Mouse (Mus musculus): ENCODE measurements around the gene Wdfy3. TPM values are rescaled to one million over a fixed set of nuclear protein-coding genes. Genes with fewer than 3 reads are reported as not detected.
"Not testable (repeated sequence)": the region's sequence is repeated elsewhere in the genome, so short reads cannot be mapped to it uniquely, and the experiment has no call there.

The Wdfy3 gene
- polyA plus RNA-seq, 1 experiment from 2014 or later: 29.0 TPM

DNA sequence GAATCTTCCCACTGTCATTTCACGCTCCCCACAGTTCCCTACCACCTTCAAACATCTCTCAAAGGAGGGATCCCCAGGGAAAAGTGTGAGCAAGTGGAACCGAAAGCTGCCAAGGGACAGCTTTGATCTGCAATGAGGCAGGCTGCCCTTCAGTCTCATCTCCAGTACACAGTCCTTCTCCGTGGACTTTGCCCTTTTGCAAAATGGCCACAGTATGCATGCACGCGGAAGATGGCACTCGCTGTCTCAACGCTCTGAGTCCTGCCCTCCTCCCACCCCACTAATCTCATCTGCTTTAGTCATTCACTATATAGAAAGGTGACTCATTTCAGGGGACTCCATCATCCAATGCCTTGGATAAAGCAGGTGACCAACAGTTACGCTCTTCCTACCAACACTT, 223.8 kb downstream of the Wdfy3 start:
- Histone ChIP-seq H3K4me1 (ENCODE audit: control insufficient read depth, insufficient read depth, low read length) (no peaks in the 10 kb centered on the region), H3K36me3 (ENCODE audit: control insufficient read depth, insufficient read depth, low read length) (peaks cover 30% of the 10 kb centered on the region), H3K9me3 (ENCODE audit: control insufficient read depth, low read length) (no peaks in the 10 kb centered on the region), H3K27ac (ENCODE audit: low read depth, low read length) (no peak overlapping the region), H3K4me2 (ENCODE audit: low read depth) (no peak overlapping the region), H3K4me3 (ENCODE audit: low read depth, low read length) (no peak overlapping the region), H3K27me3 (ENCODE audit: control insufficient read depth, insufficient read depth, low read length) (no peaks in the 10 kb centered on the region), H3K9ac (ENCODE audit: low read length) (no peak overlapping the region)
- DNase-seq (ENCODE audit: low spot score) (no peak), ATAC-seq (ENCODE audit: insufficient read depth, low FRiP score, low TSS enrichment) (no peak)
- 95% methylated on average over 8 of the region's 8 CpGs for WGBS

DNA sequence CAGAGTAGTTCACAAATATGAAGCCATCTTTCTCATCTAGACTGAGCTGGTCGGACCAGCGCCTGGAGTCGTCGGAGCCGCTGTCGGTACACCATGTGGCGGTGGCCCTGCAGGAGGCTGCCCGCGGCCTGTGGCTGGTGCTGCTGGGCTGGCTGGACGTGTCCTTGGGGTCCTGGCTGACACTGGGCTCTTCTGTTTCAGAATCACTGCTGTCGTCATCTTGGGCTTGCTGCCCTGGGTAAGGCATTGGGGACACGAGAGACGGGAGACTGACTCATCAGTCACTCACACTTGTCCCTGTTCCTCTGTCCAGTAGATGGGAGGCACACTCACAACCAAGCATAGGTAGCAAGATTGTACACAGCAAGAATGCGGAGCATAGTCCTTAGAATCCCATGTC, 224.7 kb downstream of the Wdfy3 start:
- 93% methylated on average over 14 of the region's 14 CpGs for WGBS
- ATAC-seq (ENCODE audit: insufficient read depth, low FRiP score, low TSS enrichment): no peak
- no peak overlapping the region for H3K27ac ChIP-seq (ENCODE audit: low read depth, low read length)

DNA sequence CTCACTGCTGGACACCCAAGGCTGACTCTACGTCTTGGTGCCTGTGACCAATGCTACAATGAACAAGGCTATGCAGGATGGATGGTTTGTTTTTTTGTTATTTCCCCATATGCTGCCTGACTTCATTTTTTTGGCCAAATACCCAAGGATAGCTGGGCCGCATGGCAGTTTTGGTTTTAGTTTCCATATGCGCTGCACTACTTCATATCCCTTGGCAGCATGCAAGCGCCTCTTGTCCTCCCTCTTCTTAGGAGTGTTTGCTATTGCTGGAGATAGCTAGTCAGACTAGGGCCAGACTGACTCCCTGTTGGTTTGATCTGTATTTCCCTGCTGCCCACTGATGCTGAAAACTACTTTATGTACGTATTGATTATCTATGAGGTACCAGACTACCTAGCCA, 229.2 kb downstream of the Wdfy3 start:
- Histone ChIP-seq H3K27ac (ENCODE audit: low read depth, low read length) (no peak overlapping the region), H3K4me3 (ENCODE audit: low read depth, low read length) (no peak overlapping the region), H3K9ac (ENCODE audit: low read length) (no peak overlapping the region), H3K4me2 (ENCODE audit: low read depth) (no peak overlapping the region), H3K27me3 (ENCODE audit: control insufficient read depth, insufficient read depth, low read length) (no peaks in the 10 kb centered on the region), H3K4me1 (ENCODE audit: control insufficient read depth, insufficient read depth, low read length) (no peaks in the 10 kb centered on the region), H3K9me3 (ENCODE audit: control insufficient read depth, low read length) (no peaks in the 10 kb centered on the region), H3K36me3 (ENCODE audit: control insufficient read depth, insufficient read depth, low read length) (peaks cover 21% of the 10 kb centered on the region)
- 96% methylated on average over 5 of the region's 5 CpGs for WGBS
- ATAC-seq (ENCODE audit: insufficient read depth, low FRiP score, low TSS enrichment): no peak
- DNase-seq (ENCODE audit: low spot score): no peak

More for the DNA sequence above, 224.7 kb downstream of the Wdfy3 start:
- Histone ChIP-seq H3K36me3 (ENCODE audit: control insufficient read depth, insufficient read depth, low read length) (peaks cover 30% of the 10 kb centered on the region), H3K4me1 (ENCODE audit: control insufficient read depth, insufficient read depth, low read length) (no peaks in the 10 kb centered on the region), H3K9ac (ENCODE audit: low read length) (no peak overlapping the region), H3K4me2 (ENCODE audit: low read depth) (no peak overlapping the region), H3K27me3 (ENCODE audit: control insufficient read depth, insufficient read depth, low read length) (no peaks in the 10 kb centered on the region), H3K9me3 (ENCODE audit: control insufficient read depth, low read length) (no peaks in the 10 kb centered on the region), H3K4me3 (ENCODE audit: low read depth, low read length) (no peak overlapping the region)
- DNase-seq (ENCODE audit: low spot score): no peak

DNA sequence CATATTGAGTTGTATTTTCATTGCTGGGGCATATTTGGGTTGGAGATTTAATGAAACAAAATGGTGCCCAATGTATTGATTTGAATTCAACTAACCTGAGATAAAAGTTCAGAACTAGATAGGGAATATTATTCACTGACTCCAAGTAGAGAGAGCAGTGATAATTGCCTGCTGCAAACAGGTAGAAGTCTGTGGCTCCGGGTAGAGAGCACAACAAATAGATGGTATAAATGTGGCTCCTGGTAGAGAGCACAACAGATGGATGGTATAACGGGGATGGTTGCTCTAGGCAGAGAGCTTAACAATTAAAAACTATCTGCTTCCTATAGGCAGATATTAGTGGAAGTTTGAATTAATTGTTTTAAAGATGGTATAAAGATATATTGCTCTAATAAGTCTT, 232.1 kb downstream of the Wdfy3 start:
- H3K9me3 ChIP-seq (ENCODE audit: control insufficient read depth, low read length); H3K27ac ChIP-seq (ENCODE audit: low read depth, low read length): not testable (repeated sequence)

DNA sequence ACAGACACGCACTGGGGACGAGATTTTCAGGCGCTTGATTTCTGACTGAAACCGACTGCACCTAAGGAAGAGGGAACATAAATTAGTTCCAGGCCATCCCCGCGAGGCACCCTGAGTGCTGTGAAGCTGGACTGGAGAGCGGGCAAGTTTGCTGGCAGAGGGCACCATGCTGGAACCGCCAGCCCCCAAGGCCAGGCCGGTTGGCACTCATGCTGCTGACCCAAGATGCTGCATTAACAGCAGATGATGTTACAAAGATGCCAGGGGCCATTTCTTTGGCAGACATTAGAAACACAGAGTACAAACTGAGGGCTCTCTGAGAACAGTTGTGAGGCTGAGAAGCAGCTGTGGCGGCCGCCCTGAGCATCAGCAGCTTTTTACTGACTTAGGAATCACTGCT, 233.5 kb downstream of the Wdfy3 start:
- ATAC-seq (ENCODE audit: insufficient read depth, low FRiP score, low TSS enrichment): no peak
- H3K36me3 ChIP-seq (ENCODE audit: control insufficient read depth, insufficient read depth, low read length): peaks cover 10% of the 10 kb centered on the region
- H3K9ac ChIP-seq (ENCODE audit: low read length): no peak overlapping the region
- no peak overlapping the region for H3K4me2 ChIP-seq (ENCODE audit: low read depth)
- H3K4me1 ChIP-seq (ENCODE audit: control insufficient read depth, insufficient read depth, low read length): no peaks in the 10 kb centered on the region
- no peak overlapping the region for H3K4me3 ChIP-seq (ENCODE audit: low read depth, low read length)
- 92% methylated on average over 11 of the region's 11 CpGs for WGBS
- H3K27ac ChIP-seq (ENCODE audit: low read depth, low read length): no peak overlapping the region
- no peaks in the 10 kb centered on the region for H3K9me3 ChIP-seq (ENCODE audit: control insufficient read depth, low read length)
- no peaks in the 10 kb centered on the region for H3K27me3 ChIP-seq (ENCODE audit: control insufficient read depth, insufficient read depth, low read length)
- no peak for DNase-seq (ENCODE audit: low spot score)

More for the DNA sequence above, 232.1 kb downstream of the Wdfy3 start:
- not testable (repeated sequence) for H3K4me3 ChIP-seq (ENCODE audit: low read depth, low read length); ATAC-seq (ENCODE audit: insufficient read depth, low FRiP score, low TSS enrichment); H3K4me2 ChIP-seq (ENCODE audit: low read depth); H3K4me1 ChIP-seq (ENCODE audit: control insufficient read depth, insufficient read depth, low read length); DNase-seq (ENCODE audit: low spot score); H3K27me3 ChIP-seq (ENCODE audit: control insufficient read depth, insufficient read depth, low read length); H3K9ac ChIP-seq (ENCODE audit: low read length)
- WGBS: 89% methylated on average over 2 of the region's 2 CpGs
- H3K36me3 ChIP-seq (ENCODE audit: control insufficient read depth, insufficient read depth, low read length): peaks cover 17% of the 10 kb centered on the region

DNA sequence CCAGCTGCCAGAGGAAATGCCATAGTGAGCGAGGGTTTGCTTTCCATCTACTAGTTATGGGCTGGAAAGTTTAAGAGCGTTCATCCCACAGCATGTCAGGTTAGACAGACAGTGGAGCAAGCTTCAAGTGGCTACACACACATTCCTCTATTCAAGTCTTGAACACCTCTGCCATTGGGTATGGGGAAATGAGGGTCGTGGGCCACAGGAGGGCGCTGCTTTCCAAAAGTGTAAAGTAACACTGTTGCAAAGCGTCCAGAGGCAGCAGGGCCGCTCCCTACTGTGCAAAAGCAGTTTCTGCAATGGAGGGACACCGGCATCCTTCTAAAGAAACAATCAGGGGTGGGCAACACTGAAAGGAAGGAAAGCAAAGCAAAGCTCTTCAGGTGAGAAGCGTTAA, 235.8 kb downstream of the Wdfy3 start:
- H3K4me2 ChIP-seq (ENCODE audit: low read depth): no peak overlapping the region
- H3K27ac ChIP-seq (ENCODE audit: low read depth, low read length): no peak overlapping the region
- WGBS: 65% methylated on average over 8 of the region's 8 CpGs
- H3K4me3 ChIP-seq (ENCODE audit: low read depth, low read length): no peak overlapping the region
- ATAC-seq (ENCODE audit: insufficient read depth, low FRiP score, low TSS enrichment): no peak
- no peaks in the 10 kb centered on the region for H3K9me3 ChIP-seq (ENCODE audit: control insufficient read depth, low read length)
- DNase-seq (ENCODE audit: low spot score): no peak
- peaks cover 8% of the 10 kb centered on the region; the same call in 1 of the 2 replicates for H3K36me3 ChIP-seq (ENCODE audit: control insufficient read depth, insufficient read depth, low read length)
- no peak overlapping the region for H3K9ac ChIP-seq (ENCODE audit: low read length)
- H3K4me1 ChIP-seq (ENCODE audit: control insufficient read depth, insufficient read depth, low read length): no peaks in the 10 kb centered on the region
- H3K27me3 ChIP-seq (ENCODE audit: control insufficient read depth, insufficient read depth, low read length): no peaks in the 10 kb centered on the region

DNA sequence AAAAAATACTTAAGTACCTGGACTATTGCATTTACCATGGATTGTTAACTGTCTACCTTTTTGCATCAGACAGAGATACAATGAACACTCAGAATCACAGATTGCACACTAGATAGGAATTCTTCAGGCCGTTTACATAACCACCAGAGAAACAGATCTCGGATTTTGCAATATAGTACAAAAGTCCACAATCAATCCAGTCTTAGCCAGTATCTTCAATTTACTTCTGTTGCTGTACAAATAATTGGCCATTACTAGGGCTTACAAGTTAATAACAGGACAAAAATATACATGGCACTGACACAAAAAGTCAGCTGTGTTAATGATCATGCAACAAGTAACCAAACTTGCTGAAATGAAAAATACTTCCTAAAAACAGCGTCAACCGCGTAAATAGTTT, 236.7 kb downstream of the Wdfy3 start:
- no peak overlapping the region for H3K4me3 ChIP-seq (ENCODE audit: low read depth, low read length)
- H3K27me3 ChIP-seq (ENCODE audit: control insufficient read depth, insufficient read depth, low read length): no peaks in the 10 kb centered on the region
- H3K4me1 ChIP-seq (ENCODE audit: control insufficient read depth, insufficient read depth, low read length): no peaks in the 10 kb centered on the region
- no peak overlapping the region for H3K4me2 ChIP-seq (ENCODE audit: low read depth)
- no peak overlapping the region for H3K27ac ChIP-seq (ENCODE audit: low read depth, low read length)
- H3K9ac ChIP-seq (ENCODE audit: low read length): no peak overlapping the region
- DNase-seq (ENCODE audit: low spot score) (no peak), ATAC-seq (ENCODE audit: insufficient read depth, low FRiP score, low TSS enrichment) (no peak)
- H3K9me3 ChIP-seq (ENCODE audit: control insufficient read depth, low read length): no peaks in the 10 kb centered on the region
- 95% methylated on average over 5 of the region's 5 CpGs for WGBS
- peaks cover 8% of the 10 kb centered on the region; the same call in 1 of the 2 replicates for H3K36me3 ChIP-seq (ENCODE audit: control insufficient read depth, insufficient read depth, low read length)

DNA sequence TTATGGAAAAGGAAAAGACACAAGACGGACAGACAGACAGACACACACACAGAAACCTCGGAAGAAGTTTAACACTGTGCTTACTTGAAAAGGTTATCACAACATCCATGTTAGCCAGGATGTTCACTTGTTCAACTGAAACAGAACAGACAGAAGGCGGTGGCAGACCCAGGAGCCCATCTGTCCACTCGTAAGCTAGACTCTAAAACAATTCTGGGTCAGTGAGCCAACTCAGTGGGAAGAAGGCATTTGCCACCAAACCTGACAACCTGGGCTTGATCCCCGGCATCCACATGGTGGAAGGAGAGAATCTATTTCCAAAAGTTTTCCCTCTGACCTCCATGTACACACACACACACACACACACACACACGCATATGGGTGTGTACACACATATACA, 237.7 kb downstream of the Wdfy3 start:
- H3K36me3 ChIP-seq (ENCODE audit: control insufficient read depth, insufficient read depth, low read length): peaks cover 8% of the 10 kb centered on the region; the same call in 1 of the 2 replicates

DNA sequence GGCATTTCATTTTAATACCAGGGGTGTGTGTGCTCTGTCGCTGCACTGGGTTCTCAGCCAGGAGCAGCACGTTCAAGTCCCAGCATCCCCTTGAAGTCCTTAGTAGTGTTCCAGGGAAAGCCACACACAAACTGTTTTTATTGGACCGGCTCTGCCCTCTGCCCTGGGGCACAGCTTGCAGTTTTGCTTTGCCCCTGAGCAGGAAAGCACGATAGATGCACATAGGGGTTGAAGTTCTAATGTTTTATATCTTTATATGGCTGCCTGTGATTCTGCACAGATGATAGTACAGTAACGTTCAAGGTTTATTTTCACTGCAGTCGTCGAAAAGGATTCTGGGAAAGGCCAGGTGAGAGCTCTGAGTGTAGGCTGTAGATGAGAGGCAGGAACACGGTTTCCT, 239.5 kb downstream of the Wdfy3 start:
- H3K27ac ChIP-seq (ENCODE audit: low read depth, low read length): no peak overlapping the region
- 79% methylated on average over 8 of the region's 8 CpGs for WGBS
- DNase-seq (ENCODE audit: low spot score) (no peak), ATAC-seq (ENCODE audit: insufficient read depth, low FRiP score, low TSS enrichment) (no peak)
- H3K4me3 ChIP-seq (ENCODE audit: low read depth, low read length): no peak overlapping the region
- no peak overlapping the region for H3K9ac ChIP-seq (ENCODE audit: low read length)
- H3K27me3 ChIP-seq (ENCODE audit: control insufficient read depth, insufficient read depth, low read length): no peaks in the 10 kb centered on the region
- H3K4me1 ChIP-seq (ENCODE audit: control insufficient read depth, insufficient read depth, low read length): peaks cover 3% of the 10 kb centered on the region; the same call in 1 of the 2 replicates
- no peak overlapping the region for H3K4me2 ChIP-seq (ENCODE audit: low read depth)
- peaks cover 2% of the 10 kb centered on the region; the same call in 1 of the 2 replicates for H3K36me3 ChIP-seq (ENCODE audit: control insufficient read depth, insufficient read depth, low read length)
- H3K9me3 ChIP-seq (ENCODE audit: control insufficient read depth, low read length): no peaks in the 10 kb centered on the region

More for the DNA sequence above, 237.7 kb downstream of the Wdfy3 start:
- no peak for DNase-seq (ENCODE audit: low spot score)
- Histone ChIP-seq H3K9ac (ENCODE audit: low read length) (no peak overlapping the region), H3K4me1 (ENCODE audit: control insufficient read depth, insufficient read depth, low read length) (no peaks in the 10 kb centered on the region), H3K4me2 (ENCODE audit: low read depth) (no peak overlapping the region), H3K9me3 (ENCODE audit: control insufficient read depth, low read length) (no peaks in the 10 kb centered on the region), H3K27me3 (ENCODE audit: control insufficient read depth, insufficient read depth, low read length) (no peaks in the 10 kb centered on the region), H3K4me3 (ENCODE audit: low read depth, low read length) (no peak overlapping the region), H3K27ac (ENCODE audit: low read depth, low read length) (no peak overlapping the region)
- WGBS: 96% methylated on average over 6 of the region's 6 CpGs
- ATAC-seq (ENCODE audit: insufficient read depth, low FRiP score, low TSS enrichment): no peak
